Mouse (Mus musculus): ENCODE data around the gene Dab2ip. TPM values are rescaled to one million over a fixed set of nuclear protein-coding genes. Genes with fewer than 3 reads are reported as not detected.

The Dab2ip gene
- polyA plus RNA-seq, 1 experiment from 2014 or later = 66.6 TPM

DNA sequence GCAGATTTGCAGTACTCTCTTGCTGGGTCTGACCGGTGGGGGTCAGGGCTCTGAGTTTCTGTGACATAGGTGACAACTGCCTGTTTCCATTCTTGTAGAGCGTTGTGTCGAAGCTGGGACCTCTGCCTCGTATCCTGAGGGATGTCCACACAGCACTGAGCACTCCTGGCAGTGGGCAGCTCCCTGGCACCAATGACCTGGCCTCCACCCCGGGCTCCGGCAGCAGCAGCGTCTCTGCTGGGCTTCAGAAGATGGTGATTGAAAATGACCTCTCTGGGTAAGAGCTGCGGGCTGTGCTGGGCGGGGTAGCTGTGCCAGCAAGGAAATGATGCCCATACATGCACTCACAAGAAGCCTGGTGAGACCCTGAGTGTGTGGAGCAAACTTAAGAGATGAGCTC lies 160.6 kb downstream of the Dab2ip start:
- no peak overlapping the region for H3K9ac ChIP-seq (replicated peaks)
- no peak for ATAC-seq (replicated peaks)

DNA sequence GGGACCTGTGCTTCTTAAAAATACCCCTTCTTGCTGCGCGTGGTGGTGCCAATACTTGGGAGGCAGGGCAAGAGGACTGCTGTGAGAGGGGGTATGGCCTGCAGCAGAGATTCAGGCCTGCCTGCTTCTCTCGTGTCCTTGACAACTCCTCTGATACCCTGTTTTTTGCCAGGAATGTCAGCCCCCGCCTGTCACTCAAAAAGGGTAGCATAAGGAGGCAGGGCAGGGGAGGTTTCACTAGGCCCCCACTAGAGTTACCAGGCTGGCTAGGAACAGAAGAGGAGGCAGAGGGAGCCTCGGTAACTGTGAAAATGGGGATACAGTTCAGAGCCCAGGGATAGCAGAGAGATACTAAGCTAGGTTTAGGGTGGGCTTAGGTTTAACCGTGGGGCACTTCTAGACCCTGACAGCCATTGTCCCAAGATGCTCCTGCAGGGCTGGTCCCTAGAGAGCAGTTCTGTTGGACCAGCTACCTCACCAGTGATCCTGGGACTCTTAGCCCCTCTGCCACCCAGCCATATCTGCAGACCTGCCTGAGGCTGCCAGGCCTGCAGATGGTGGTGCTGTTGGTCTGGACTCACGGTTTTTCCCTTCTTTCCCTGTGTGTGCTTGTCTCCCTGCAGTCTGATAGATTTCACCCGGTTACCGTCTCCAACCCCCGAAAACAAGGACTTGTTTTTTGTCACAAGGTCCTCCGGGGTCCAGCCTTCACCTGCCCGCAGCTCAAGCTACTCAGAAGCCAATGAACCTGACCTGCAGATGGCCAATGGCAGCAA lies 161.4 kb downstream of the Dab2ip start:
- Histone ChIP-seq H3K4me3 (no peak overlapping the region), H3K9ac (replicated peaks) (no peak overlapping the region), H3K36me3 (peaks cover 77% of the 10 kb centered on the region), H3K27ac (replicated peaks) (no peak overlapping the region), H3K4me2 (replicated peaks) (no peak overlapping the region), H3K9me3 (no peaks in the 10 kb centered on the region), H3K4me1 (0 out of 2 replicates have a peak, but pooled peaks cover 7% of the 10 kb centered on the region), H3K27me3 (no peaks in the 10 kb centered on the region)
- WGBS = 82% methylated on average over 12 of the region's 12 CpGs
- no peak for ATAC-seq (replicated peaks)

More for the DNA sequence above, 160.6 kb downstream of the Dab2ip start:
- 0 out of 2 replicates have a peak, but pooled peaks cover 7% of the 10 kb centered on the region for H3K4me1 ChIP-seq
- no peaks in the 10 kb centered on the region for H3K9me3 ChIP-seq
- no peak overlapping the region for H3K27ac ChIP-seq (replicated peaks)
- no peak overlapping the region for H3K4me2 ChIP-seq (replicated peaks)
- peaks cover 80% of the 10 kb centered on the region for H3K36me3 ChIP-seq
- no peaks in the 10 kb centered on the region for H3K27me3 ChIP-seq
- no peak overlapping the region for H3K4me3 ChIP-seq
- WGBS = 92% methylated on average over 9 of the region's 9 CpGs

DNA sequence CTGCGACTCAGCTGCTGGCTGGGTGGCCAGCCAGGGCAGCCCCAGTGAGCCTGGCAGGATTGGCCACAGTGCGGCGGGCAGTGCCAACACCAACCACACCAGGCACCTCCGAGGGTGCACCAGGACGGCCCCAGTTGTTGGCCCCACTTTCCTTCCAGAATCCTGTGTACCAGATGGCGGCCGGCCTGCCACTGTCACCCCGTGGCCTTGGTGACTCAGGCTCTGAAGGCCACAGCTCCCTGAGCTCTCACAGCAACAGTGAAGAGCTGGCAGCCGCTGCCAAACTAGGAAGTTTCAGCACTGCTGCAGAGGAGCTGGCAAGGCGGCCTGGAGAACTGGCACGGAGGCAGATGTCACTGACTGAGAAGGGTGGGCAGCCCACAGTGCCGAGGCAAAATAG lies 162.0 kb downstream of the Dab2ip start:
- no peaks in the 10 kb centered on the region for H3K9me3 ChIP-seq
- H3K27me3 ChIP-seq = no peaks in the 10 kb centered on the region
- no peak overlapping the region for H3K4me2 ChIP-seq (replicated peaks)
- no peak overlapping the region for H3K9ac ChIP-seq (replicated peaks)
- peaks cover 77% of the 10 kb centered on the region for H3K36me3 ChIP-seq
- WGBS = 91% methylated on average over 12 of the region's 12 CpGs
- no peak for ATAC-seq (replicated peaks)
- H3K27ac ChIP-seq (replicated peaks) = no peak overlapping the region
- H3K4me1 ChIP-seq = 0 out of 2 replicates have a peak, but pooled peaks cover 7% of the 10 kb centered on the region
- H3K4me3 ChIP-seq = no peak overlapping the region

DNA sequence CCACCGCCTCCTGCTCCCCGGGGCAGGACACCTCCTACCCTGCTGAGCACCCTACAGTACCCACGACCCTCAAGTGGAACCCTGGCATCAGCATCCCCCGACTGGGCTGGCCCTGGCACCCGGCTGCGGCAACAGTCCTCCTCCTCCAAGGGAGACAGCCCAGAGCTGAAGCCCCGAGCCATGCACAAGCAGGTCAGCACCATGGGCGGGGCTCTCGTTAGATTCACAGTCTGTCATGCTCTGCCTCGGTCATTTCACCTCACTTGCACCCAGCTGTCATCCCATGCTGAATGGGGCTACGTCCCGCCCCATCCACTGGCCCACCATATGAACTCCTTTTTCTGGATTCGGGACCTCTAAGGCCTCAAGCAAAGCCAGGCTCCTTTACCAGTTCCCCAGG lies 162.5 kb downstream of the Dab2ip start:
- Histone ChIP-seq H3K27me3 (no peaks in the 10 kb centered on the region), H3K4me2 (replicated peaks) (no peak overlapping the region), H3K27ac (replicated peaks) (no peak overlapping the region), H3K4me3 (no peak overlapping the region), H3K36me3 (peaks cover 77% of the 10 kb centered on the region), H3K9me3 (no peaks in the 10 kb centered on the region), H3K9ac (replicated peaks) (no peak overlapping the region), H3K4me1 (0 out of 2 replicates have a peak, but pooled peaks cover 7% of the 10 kb centered on the region)
- ATAC-seq (replicated peaks) = no peak
- WGBS = 88% methylated on average over 13 of the region's 13 CpGs

DNA sequence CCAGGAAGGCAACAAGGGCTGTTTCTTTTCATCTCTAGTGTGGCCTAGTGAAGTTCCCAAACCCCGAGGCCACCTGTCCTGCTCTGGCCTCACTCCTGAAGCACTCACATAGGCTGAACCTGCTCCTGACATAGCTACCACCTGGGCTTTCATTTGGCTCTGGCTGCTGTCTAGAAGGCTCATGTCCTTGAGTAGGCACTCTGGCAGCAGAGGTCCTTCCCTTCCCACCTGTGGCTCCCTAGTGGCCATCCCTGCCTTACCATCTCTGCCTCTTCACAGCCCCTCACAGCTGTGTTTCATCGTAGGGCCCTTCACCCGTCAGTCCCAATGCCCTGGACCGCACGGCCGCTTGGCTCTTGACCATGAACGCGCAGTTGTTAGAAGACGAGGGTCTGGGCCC lies 162.9 kb downstream of the Dab2ip start:
- Histone ChIP-seq H3K27ac (replicated peaks) (no peak overlapping the region), H3K4me3 (no peak overlapping the region), H3K4me1 (0 out of 2 replicates have a peak, but pooled peaks cover 7% of the 10 kb centered on the region), H3K36me3 (peaks cover 76% of the 10 kb centered on the region), H3K9me3 (no peaks in the 10 kb centered on the region), H3K4me2 (replicated peaks) (no peak overlapping the region), H3K9ac (replicated peaks) (no peak overlapping the region), H3K27me3 (no peaks in the 10 kb centered on the region)
- 90% methylated on average over 9 of the region's 9 CpGs for WGBS
- no peak for ATAC-seq (replicated peaks)

DNA sequence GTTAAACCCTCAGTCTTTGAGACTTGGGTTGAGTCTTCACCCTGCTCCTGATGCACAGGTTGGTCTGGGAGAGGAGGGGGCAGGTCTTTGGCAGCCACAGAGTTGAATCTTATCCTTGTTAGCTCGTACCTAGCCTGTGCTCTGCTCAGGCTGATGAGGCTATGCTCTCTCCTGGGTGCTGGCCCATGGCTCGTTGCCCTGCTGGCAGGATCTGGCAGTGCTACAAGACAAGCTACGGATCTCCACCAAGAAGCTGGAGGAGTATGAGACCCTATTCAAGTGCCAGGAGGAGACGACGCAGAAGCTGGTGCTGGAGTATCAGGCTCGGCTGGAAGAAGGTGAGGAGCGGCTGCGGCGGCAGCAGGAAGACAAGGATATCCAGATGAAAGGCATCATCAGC lies 164.8 kb downstream of the Dab2ip start:
- 0 out of 2 replicates have a peak, but pooled peaks cover 7% of the 10 kb centered on the region for H3K4me1 ChIP-seq
- H3K4me2 ChIP-seq (replicated peaks) = no peak overlapping the region
- no peaks in the 10 kb centered on the region for H3K9me3 ChIP-seq
- ATAC-seq (replicated peaks) = no peak
- 83% methylated on average over 9 of the region's 9 CpGs for WGBS
- H3K27me3 ChIP-seq = no peaks in the 10 kb centered on the region
- H3K9ac ChIP-seq (replicated peaks) = no peak overlapping the region
- peak overlapping the region; percentile 29; the same call in 1 of the 2 replicates for H3K27ac ChIP-seq (replicated peaks)
- no peak overlapping the region for H3K4me3 ChIP-seq
- H3K36me3 ChIP-seq = peaks cover 73% of the 10 kb centered on the region

DNA sequence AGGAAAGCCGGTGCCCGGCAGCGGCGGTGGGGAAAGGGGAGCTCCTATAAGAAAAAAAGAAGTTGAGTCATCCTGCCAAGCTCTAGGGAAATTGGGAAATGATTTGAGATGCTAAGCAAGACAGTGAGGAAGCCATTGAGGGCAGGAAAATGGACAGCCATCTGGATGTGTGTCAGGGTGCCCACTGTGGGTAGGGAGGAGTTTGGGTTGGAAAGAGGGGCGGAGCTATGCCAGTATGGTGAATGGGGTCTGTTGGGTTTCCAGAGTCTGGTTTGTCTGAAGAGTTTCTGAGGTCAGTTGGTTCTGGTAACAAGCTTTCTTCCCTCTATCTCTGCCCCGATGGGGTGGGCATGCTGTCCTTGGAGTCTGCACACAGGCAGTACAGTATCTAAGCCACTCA lies 165.2 kb downstream of the Dab2ip start:
- H3K36me3 ChIP-seq = peaks cover 74% of the 10 kb centered on the region
- H3K4me2 ChIP-seq (replicated peaks) = no peak overlapping the region
- H3K27ac ChIP-seq (replicated peaks) = peak overlapping the region; percentile 29; the same call in 1 of the 2 replicates
- no peaks in the 10 kb centered on the region for H3K27me3 ChIP-seq
- H3K4me1 ChIP-seq = peaks cover 10% of the 10 kb centered on the region
- ATAC-seq (replicated peaks) = no peak
- H3K4me3 ChIP-seq = no peak overlapping the region
- 96% methylated on average over 6 of the region's 6 CpGs for WGBS
- no peaks in the 10 kb centered on the region for H3K9me3 ChIP-seq
- H3K9ac ChIP-seq (replicated peaks) = no peak overlapping the region

DNA sequence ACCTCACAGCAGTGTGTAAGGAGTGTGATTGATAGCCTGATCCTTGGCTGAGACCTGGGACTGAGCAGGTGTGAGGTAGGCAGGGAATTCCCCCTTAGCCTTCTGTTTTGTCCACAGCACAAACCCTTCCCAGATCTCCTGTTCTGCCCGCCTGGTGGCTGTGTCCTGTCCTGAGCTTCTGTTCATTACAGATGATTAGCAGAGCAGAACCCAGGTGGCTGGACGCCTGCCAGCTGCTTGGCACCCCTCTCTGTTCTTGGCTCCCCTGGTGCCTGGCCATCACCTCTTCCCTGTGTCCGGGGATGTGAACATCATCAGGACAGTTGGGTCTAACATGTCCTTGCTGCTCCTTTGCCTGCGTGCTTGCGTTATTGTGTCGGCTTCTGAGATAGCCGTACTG lies 165.6 kb downstream of the Dab2ip start:
- no peak for ATAC-seq (replicated peaks)
- H3K4me1 ChIP-seq = peaks cover 14% of the 10 kb centered on the region
- H3K27ac ChIP-seq (replicated peaks) = peak overlapping the region; percentile 29; the same call in 1 of the 2 replicates

DNA sequence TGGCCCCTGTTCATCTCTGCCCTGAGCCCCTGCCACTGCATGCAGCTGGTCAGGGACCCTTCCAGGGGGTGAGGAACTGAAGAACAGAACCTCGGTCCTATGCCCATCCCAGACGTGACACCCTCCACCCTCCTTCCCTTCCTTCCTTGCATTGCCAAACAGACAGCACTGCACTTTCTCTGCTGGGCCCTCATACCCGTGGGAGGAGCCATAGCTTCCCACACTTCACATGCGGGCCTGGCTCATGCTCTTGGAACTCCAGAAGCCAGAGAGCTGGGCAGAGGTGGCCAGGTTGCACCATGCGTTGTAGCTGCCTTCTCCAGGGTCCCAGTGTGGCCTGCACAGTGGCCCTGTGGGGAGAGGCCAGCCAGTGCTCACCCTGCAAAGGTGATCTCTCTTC lies 170.6 kb downstream of the Dab2ip start:
- H3K27me3 ChIP-seq = no peaks in the 10 kb centered on the region
- H3K9ac ChIP-seq (replicated peaks) = 0 out of 2 replicates have a peak overlapping the region, but pooled peaks have one; percentile 7
- H3K9me3 ChIP-seq = no peaks in the 10 kb centered on the region
- H3K4me2 ChIP-seq (replicated peaks) = no peak overlapping the region
- no peak for ATAC-seq (replicated peaks)
- WGBS = 37% methylated on average over 5 of the region's 5 CpGs
- peaks cover 29% of the 10 kb centered on the region for H3K36me3 ChIP-seq
- peak overlapping the region; percentile 58 for H3K27ac ChIP-seq (replicated peaks)
- H3K4me3 ChIP-seq = no peak overlapping the region
- H3K4me1 ChIP-seq = peaks cover 32% of the 10 kb centered on the region

More for the DNA sequence above, 165.6 kb downstream of the Dab2ip start:
- H3K36me3 ChIP-seq = peaks cover 74% of the 10 kb centered on the region
- H3K4me2 ChIP-seq (replicated peaks) = no peak overlapping the region
- 75% methylated on average over 7 of the region's 7 CpGs for WGBS
- H3K9ac ChIP-seq (replicated peaks) = no peak overlapping the region
- H3K4me3 ChIP-seq = no peak overlapping the region
- H3K27me3 ChIP-seq = no peaks in the 10 kb centered on the region
- no peaks in the 10 kb centered on the region for H3K9me3 ChIP-seq

DNA sequence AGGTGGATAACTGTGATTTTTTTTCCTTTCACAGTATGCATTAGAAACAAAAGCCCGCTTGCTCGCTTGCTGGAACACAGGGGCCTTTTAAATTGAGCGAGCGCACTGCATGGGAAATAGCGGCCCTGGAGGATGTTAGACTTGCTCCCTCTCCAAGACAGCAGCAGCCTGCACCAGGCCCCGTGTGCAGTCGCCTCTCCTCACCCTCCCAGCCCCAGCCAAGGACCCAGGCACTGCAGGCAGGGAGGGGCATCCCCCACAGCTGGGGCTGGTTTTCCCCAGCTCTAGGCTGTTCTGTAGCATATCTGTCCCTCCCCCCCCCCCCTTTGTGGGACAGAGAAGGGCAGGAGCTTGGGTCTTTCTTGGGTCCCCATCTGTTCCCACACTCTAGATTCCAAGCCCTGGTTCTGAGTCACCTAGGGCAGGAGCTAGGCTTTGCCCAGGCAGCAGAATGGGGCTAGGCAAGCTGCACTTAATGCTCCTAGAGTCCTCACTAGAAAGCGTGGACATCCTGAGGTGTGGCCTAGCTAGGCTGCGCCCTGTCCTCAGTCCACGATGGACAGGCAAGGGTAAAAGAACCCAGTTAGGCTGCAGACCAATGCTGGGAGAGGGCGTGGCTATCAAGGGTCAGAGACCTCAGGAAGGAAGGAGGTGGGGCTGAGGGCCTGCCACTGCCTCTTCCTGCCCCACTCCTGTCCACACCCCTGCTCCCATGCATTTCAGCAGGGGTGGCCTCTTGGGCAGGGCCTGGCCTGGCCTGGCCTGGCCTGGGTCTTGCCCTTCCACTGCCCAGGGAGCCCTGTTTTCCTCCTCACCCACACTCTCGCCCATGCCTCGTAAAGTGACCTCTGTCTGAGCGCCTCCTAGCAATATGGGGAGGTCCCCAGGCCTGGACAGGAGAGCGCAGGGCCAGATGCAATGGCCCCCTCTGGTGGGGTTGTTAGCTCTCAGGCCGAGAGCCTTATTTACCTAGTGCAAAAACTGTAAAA lies 171.3 kb downstream of the Dab2ip start:
- Histone ChIP-seq H3K4me2 (replicated peaks) (no peak overlapping the region), H3K4me1 (peaks cover 32% of the 10 kb centered on the region), H3K27ac (replicated peaks) (peak overlapping the region; percentile 58), H3K27me3 (no peaks in the 10 kb centered on the region), H3K9ac (replicated peaks) (peak overlapping the region; percentile 7; the same call in 1 of the 2 replicates), H3K9me3 (no peaks in the 10 kb centered on the region), H3K4me3 (no peak overlapping the region), H3K36me3 (peaks cover 26% of the 10 kb centered on the region)
- 37% methylated on average over 15 of the region's 16 CpGs for WGBS
- ATAC-seq (replicated peaks) = peak; percentile 30; the same call in 1 of the 2 replicates

DNA sequence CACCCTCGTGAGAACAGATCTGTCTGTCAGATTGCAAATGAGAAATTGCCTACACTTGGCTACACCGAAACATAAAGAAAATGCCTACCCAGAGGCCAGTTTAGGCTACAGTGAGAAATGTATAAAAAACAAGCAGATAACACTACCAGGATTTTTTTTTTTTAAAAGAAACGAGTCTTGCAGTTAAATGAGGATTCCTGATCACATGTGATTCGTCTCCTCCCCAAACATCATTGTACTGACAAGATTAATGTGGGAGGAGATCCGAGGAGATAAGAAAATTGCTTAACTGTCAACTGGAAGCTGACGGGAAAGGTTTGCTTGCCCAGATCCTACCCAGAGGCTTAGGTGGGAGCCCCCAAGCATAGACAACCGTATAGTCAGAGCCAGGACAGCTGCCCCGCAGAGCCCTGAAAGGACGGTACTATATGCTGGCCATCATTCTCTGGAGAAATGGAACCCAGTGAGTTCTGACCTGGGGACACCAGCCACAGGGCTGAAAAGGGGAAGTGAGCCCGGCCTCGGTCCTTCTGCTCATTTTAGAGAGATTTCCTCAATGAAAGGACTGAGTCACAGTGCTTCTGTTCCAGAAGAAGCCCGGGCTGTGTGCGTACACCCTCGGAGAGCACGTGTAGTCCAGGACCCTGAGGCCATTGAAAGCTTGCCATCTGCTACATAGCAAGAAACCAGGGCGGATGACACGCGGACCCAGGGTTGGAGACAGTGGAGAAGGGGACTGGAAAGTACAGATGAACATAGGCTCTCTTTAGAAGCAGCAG lies 173.8 kb downstream of the Dab2ip start:
- Histone ChIP-seq H3K4me3 (no peak overlapping the region), H3K4me2 (replicated peaks) (no peak overlapping the region), H3K9me3 (no peaks in the 10 kb centered on the region), H3K27ac (replicated peaks) (peak overlapping the region; percentile 32), H3K9ac (replicated peaks) (no peak overlapping the region), H3K4me1 (peaks cover 32% of the 10 kb centered on the region), H3K36me3 (peaks cover 18% of the 10 kb centered on the region), H3K27me3 (no peaks in the 10 kb centered on the region)
- WGBS = 57% methylated on average over 18 of the region's 18 CpGs
- 0 out of 2 replicates have a peak, but pooled peaks have one; percentile 7 for ATAC-seq (replicated peaks)

Measured in forebrain, embryonic 15.5 days (tissue).